Mouse (Mus musculus) midbrain, embryonic 12.5 days (tissue): Measurements from ENCODE around the gene Dlx2. TPM values are rescaled to one million over a fixed set of nuclear protein-coding genes. Genes with fewer than 3 reads are reported as not detected.

Experiments
- ATAC-seq: fragments of 200-750 bp; cut with Nextera tagmentation; 2 replicates; pipeline ENCODE4 v1.8.0; 2017; ENCODE audit warnings: low read depth, moderate TSS enrichment, moderate library complexity; ENCODE audit not compliant: low FRiP score
- H3K27ac ChIP-seq: fragments of 300-500 bp; sonication (generic); replicated peaks from 2 replicates; pipeline ENCODE4 v1.5.1; 2016; ENCODE audit warnings: mild to moderate bottlenecking
- H3K27me3 ChIP-seq: fragments of 300-500 bp; sonication (generic); 2 replicates; pipeline ENCODE4 v1.6.1; 2016; ENCODE audit warnings: mild to moderate bottlenecking
- H3K36me3 ChIP-seq: fragments of 300-500 bp; sonication (generic); 2 replicates; pipeline ENCODE4 v1.6.1; 2016
- H3K4me1 ChIP-seq: fragments of 300-500 bp; sonication (generic); 2 replicates; pipeline ENCODE4 v1.6.1; 2016
- H3K4me2 ChIP-seq: fragments of 300-500 bp; sonication (generic); replicated peaks from 2 replicates; pipeline ENCODE4 v1.6.1; 2016; ENCODE audit warnings: mild to moderate bottlenecking, moderate library complexity
- H3K4me3 ChIP-seq: fragments of 300-500 bp; sonication (generic); 2 replicates; pipeline ENCODE4 v1.5.1; 2016; ENCODE audit warnings: mild to moderate bottlenecking
- H3K9ac ChIP-seq: fragments of 300-500 bp; sonication (generic); replicated peaks from 2 replicates; pipeline ENCODE4 v1.6.1; 2016; ENCODE audit warnings: mild to moderate bottlenecking, moderate library complexity
- H3K9me3 ChIP-seq: fragments of 300-500 bp; sonication (generic); 2 replicates; pipeline ENCODE4 v1.6.1; 2016; ENCODE audit warnings: mild to moderate bottlenecking
- WGBS: fragments of 180-500 bp; shearing (Covaris S2); methylation state at CpG from one replicate; pipeline ENCODE4 v1.1.7; 2016; 5-methylcytosine and 5-hydroxymethylcytosine counted together
- polyA plus RNA-seq: library from polyadenylated mRNA; unstranded; fragments of >200 nt; fragmentation: Nextera tagmentation; extraction: Ambion mirVana; gene quantifications from 2 replicates; pipeline ENCODE4 v1.2.1, GENCODE M21; 2016

Gene Dlx2
- polyA plus RNA-seq, 1 experiment from 2014 or later: 15.8 TPM

- WGBS: under 1% methylated on average over 59 of the region's 59 CpGs
- Histone ChIP-seq H3K4me1 (peaks cover 37% of the 10 kb centered on the region), H3K9ac (peak overlapping the region; percentile 50), H3K4me3 (peak overlapping the region; percentile 56), H3K36me3 (no peaks in the 10 kb centered on the region), H3K27me3 (peaks cover 91% of the 10 kb centered on the region), H3K27ac (peak overlapping the region; percentile 63), H3K9me3 (no peaks in the 10 kb centered on the region), H3K4me2 (peak overlapping the region; percentile 98)
- peak; percentile 68 for ATAC-seq
Measured at GRCm38 (mm10) chr2:71545882-71546639, 493 bp downstream of the Dlx2 start.

- Histone ChIP-seq H3K9me3 (no peaks in the 10 kb centered on the region), H3K9ac (peak overlapping the region; percentile 50; the same call in 1 of the 2 replicates), H3K4me3 (peak overlapping the region; percentile 56), H3K27me3 (peaks cover 91% of the 10 kb centered on the region), H3K4me1 (peaks cover 43% of the 10 kb centered on the region), H3K27ac (peak overlapping the region; percentile 63), H3K4me2 (peak overlapping the region; percentile 98), H3K36me3 (no peaks in the 10 kb centered on the region)
- under 1% methylated on average over 32 of the region's 32 CpGs for WGBS
- ATAC-seq: no peak
Measured at GRCm38 (mm10) chr2:71545401-71545881, 1.1 kb downstream of the Dlx2 start.

- ATAC-seq: no peak
- Histone ChIP-seq H3K9me3 (no peaks in the 10 kb centered on the region), H3K27me3 (peaks cover 91% of the 10 kb centered on the region), H3K4me1 (peaks cover 48% of the 10 kb centered on the region), H3K36me3 (no peaks in the 10 kb centered on the region), H3K9ac (peak overlapping the region; percentile 21; the same call in 1 of the 2 replicates), H3K4me3 (peak overlapping the region; percentile 56), H3K4me2 (peak overlapping the region; percentile 98), H3K27ac (0 out of 2 replicates have a peak overlapping the region, but pooled peaks have one; percentile 15)
- under 1% methylated on average over 61 of the region's 61 CpGs for WGBS
Measured at GRCm38 (mm10) chr2:71544391-71545285, 1.9 kb downstream of the Dlx2 start.

DNA sequence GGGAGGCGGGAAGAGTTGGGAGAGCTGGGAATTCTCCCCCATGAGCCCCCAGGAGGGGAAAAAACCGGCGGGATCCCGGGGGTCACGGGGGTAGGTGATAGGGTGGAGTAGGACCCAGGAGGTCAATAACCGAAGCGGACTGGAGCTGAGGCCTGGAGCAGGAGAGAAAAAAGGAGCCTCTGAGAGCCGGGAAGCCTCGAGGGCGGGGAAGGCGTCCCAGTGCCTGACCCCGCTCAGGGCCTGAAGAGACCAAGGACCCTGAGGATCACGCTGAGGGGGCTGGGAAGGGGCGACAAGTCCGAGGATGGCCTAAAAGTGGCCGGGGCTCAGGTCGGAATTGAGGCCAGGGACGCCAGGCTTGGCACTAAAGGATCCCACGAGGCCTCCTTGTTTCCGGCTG, 2.6 kb downstream of the Dlx2 start:
- Histone ChIP-seq H3K9ac (peak overlapping the region; percentile 21; the same call in 1 of the 2 replicates), H3K4me2 (peak overlapping the region; percentile 98; the same call in 1 of the 2 replicates), H3K27ac (0 out of 2 replicates have a peak overlapping the region, but pooled peaks have one; percentile 15), H3K9me3 (no peaks in the 10 kb centered on the region), H3K4me3 (peak overlapping the region; percentile 56), H3K27me3 (peaks cover 91% of the 10 kb centered on the region), H3K36me3 (no peaks in the 10 kb centered on the region), H3K4me1 (peaks cover 54% of the 10 kb centered on the region)
- no peak for ATAC-seq
- WGBS: 0% methylated on average over 20 of the region's 20 CpGs

- Histone ChIP-seq H3K4me3 (peak overlapping the region; percentile 56), H3K36me3 (no peaks in the 10 kb centered on the region), H3K9ac (no peak overlapping the region), H3K4me1 (peaks cover 55% of the 10 kb centered on the region), H3K27me3 (peaks cover 91% of the 10 kb centered on the region), H3K9me3 (no peaks in the 10 kb centered on the region), H3K27ac (no peak overlapping the region), H3K4me2 (no peak overlapping the region)
- WGBS: 1% methylated on average over 9 of the region's 9 CpGs
- no peak for ATAC-seq
Measured at GRCm38 (mm10) chr2:71543531-71543930, 3.0 kb downstream of the Dlx2 start.

DNA sequence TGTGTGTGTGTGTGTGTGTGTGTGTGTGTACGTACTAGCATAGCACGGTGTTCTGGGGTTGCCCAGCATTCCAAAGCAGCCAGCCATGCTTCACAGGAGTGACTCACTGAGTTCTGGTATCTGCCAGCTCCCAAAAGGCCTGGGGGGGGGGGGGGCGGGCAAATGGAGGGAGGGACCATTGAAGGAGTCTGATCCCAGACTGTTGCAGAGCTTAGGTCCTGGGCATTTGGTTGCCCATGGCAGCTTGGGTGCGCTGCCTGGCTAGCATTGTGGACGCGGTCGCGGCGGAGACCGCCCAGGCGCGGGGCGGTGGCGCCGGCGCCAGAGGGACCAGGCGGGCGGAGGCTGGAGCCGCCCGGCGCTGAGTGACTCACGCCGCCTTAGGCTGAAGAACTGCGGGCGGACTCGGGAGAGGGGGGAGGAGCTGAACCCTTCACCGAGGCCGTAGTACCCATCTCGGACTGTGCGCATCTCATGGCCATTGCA, 3.7 kb downstream of the Dlx2 start:
- peak; percentile 17; the same call in 1 of the 2 replicates for ATAC-seq
- Histone ChIP-seq H3K27me3 (peaks cover 90% of the 10 kb centered on the region), H3K4me3 (peak overlapping the region; percentile 29), H3K36me3 (no peaks in the 10 kb centered on the region), H3K4me1 (peaks cover 55% of the 10 kb centered on the region), H3K9me3 (no peaks in the 10 kb centered on the region), H3K9ac (no peak overlapping the region; the same call in 1 of the 2 replicates), H3K27ac (peak overlapping the region; percentile 42), H3K4me2 (peak overlapping the region; percentile 32)
- whole genome bisulfite sequencing: 0% methylated on average over 28 of the region's 30 CpGs

DNA sequence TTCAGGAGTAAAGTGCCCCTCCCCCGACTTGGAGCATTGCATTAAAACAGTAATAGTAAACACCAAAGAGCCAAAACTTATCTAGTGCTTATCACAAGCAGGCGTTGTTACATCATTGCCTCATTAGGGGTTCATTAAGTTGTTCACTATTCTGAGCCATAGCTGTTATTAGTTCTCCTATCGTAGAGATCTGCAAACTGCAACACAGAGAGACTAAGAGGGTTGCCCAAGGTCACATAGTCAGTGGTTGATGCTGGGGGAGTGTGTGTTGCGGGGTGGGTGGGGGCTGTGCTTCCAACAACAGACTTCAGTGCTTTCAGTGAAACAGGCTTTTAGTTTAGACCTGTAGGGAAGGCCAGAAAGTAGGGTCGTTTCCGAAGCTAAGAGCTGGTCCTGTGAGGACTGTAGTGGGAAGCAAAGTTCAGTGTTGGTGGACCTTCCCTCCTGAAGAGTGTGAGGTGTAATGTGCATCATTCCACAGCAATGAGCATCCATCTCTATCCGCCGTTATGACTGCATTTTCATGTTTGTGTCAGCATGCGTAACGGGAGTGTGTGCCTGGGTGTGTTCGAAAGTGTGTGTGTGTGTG, 4.2 kb downstream of the Dlx2 start:
- H3K36me3 ChIP-seq: no peaks in the 10 kb centered on the region
- peaks cover 93% of the 10 kb centered on the region for H3K27me3 ChIP-seq
- peak overlapping the region; percentile 32 for H3K4me2 ChIP-seq
- no peak overlapping the region for H3K9ac ChIP-seq
- H3K4me3 ChIP-seq: peak overlapping the region; percentile 29; the same call in 1 of the 2 replicates
- no peak overlapping the region for H3K27ac ChIP-seq
- H3K9me3 ChIP-seq: no peaks in the 10 kb centered on the region
- no peak for ATAC-seq
- WGBS: 2% methylated on average over 11 of the region's 11 CpGs
- peaks cover 55% of the 10 kb centered on the region for H3K4me1 ChIP-seq

DNA sequence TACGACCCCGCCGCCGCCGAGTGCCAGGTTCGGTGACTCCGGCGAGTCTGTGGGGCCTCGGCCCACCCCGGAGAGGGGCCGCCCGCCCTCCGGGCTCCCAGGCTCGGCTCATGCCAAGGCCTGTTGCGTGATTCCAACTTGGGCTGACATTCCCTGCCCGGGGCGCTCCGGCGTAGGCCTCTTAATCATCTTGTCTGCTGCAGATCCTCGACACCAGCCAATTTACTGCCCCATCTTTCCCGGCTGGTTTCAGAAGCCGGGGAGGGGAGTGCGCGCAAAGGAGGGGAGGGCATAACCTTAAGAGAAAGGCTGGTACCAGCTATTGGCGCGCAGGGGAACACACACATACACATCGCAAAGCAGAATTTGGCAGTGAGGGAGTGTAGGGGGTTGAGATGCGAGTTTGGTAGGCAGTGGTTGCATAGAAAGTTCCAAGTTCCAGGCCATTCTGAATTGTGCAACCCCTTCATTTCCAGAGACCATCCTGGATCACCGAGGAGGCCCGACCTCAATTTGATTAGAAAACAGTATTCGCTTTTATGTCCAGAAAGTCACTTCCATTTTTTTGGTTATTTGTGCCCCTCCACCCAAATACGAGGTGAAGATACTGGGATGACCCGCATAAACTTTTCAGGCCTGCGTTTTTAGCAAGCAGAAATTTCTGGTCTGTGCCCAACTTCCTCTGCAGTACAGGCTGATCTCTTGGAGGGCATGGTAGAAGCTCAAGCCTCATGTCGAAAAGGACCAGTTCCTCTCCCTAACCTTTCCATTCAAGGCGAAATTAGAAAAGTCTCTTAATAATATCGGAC, 4.9 kb downstream of the Dlx2 start:
- Histone ChIP-seq H3K9ac (no peak overlapping the region; the same call in 1 of the 2 replicates), H3K4me3 (peak overlapping the region; percentile 6; the same call in 1 of the 2 replicates), H3K4me1 (peaks cover 50% of the 10 kb centered on the region), H3K9me3 (no peaks in the 10 kb centered on the region), H3K36me3 (no peaks in the 10 kb centered on the region), H3K27ac (no peak overlapping the region), H3K4me2 (peak overlapping the region; percentile 24), H3K27me3 (peaks cover 93% of the 10 kb centered on the region)
- under 1% methylated on average over 36 of the region's 37 CpGs for WGBS
- no peak for ATAC-seq

GRCm38 (mm10) chr2:71540611-71541417, 5.7 kb downstream of the Dlx2 start:
- Histone ChIP-seq H3K27me3 (peaks cover 93% of the 10 kb centered on the region), H3K4me2 (peak overlapping the region; percentile 24), H3K4me1 (peaks cover 43% of the 10 kb centered on the region), H3K9ac (no peak overlapping the region; the same call in 1 of the 2 replicates), H3K36me3 (no peaks in the 10 kb centered on the region), H3K27ac (no peak overlapping the region), H3K4me3 (peak overlapping the region; percentile 6; the same call in 1 of the 2 replicates), H3K9me3 (no peaks in the 10 kb centered on the region)
- under 1% methylated on average over 46 of the region's 48 CpGs for WGBS
- ATAC-seq: no peak
